Mouse (Mus musculus) stomach, postnatal 0 days (tissue): ENCODE measurements at regions not wholly inside any gene's neighbourhood (a gene's known extent, or its start where the extent isn't known, plus 50 kb on each side); places are given as distances from the start of the nearest gene placed in this dataset.

ENCODE experiments used
- CTCF ChIP-seq: IDR thresholded peaks from 2 replicates; pipeline ENCODE4 v1.5.1; 2016; ENCODE audit warnings: antibody characterized with exemption, low read depth, mild to moderate bottlenecking, moderate library complexity
- EP300 ChIP-seq: optimal IDR thresholded peaks from 2 replicates; pipeline ENCODE3; 2016; ENCODE audit warnings: antibody characterized with exemption

DNA sequence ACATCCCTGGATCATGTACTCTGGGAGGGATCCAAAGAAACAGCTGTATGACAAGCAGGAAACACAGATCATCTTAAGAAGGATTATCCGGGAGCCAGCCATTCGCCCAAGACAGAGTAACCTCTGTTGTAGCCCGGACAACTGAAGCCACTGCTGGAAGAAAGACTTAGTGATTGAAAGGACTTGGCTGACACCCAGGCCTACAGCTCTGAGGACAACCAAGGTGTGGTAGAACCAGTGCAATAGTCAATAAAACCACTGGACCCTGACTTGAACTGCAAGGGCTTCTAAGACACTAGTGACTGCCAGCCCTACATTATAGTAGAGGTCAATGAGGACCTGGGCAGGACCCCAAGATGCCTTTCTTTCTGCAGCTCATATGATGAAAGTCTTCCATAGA is 78.3 kb upstream of the Klf12 start:
- TF ChIP-seq EP300 (no peak), CTCF (no peak)
